Mouse (Mus musculus): ENCODE results near the gene Selenof. TPM values are rescaled to one million over a fixed set of nuclear protein-coding genes. Genes with fewer than 3 reads are reported as not detected.

Selenof gene
- total RNA-seq, 2 experiments from 2014 or later = 226 to 228 TPM

GRCm38 (mm10) chr3:144561511-144562250 is 8.4 kb upstream of the Selenof start:
- DNase-seq (ENCODE audit: low spot score in 2 of 2) = no peak

GRCm38 (mm10) chr3:144563916-144564315 is 6.2 kb upstream of the Selenof start:
- DNase-seq (ENCODE audit: low spot score in 2 of 2) = no peak

- no peak for DNase-seq (ENCODE audit: low spot score in 2 of 2)
Measured at GRCm38 (mm10) chr3:144565212-144565611, 4.9 kb upstream of the Selenof start.

- DNase-seq (ENCODE audit: low spot score in 2 of 2) = no peak
Measured at GRCm38 (mm10) chr3:144568861-144569361, 1.2 kb upstream of the Selenof start.

GRCm38 (mm10) chr3:144569401-144569971 is 618 bp upstream of the Selenof start:
- DNase-seq (ENCODE audit: low spot score in 2 of 2) = peak; percentile 33 to 52

- DNase-seq (ENCODE audit: low spot score in 2 of 2) = peak in 1 of 2 experiments; percentile 83
Measured at GRCm38 (mm10) chr3:144570816-144571487, 848 bp downstream of the Selenof start.

- no peak for DNase-seq (ENCODE audit: low spot score in 2 of 2)
Measured at GRCm38 (mm10) chr3:144574256-144574655, 4.2 kb downstream of the Selenof start.

- no peak for DNase-seq (ENCODE audit: low spot score in 2 of 2)
Measured at GRCm38 (mm10) chr3:144577366-144578340, 7.5 kb downstream of the Selenof start.

- DNase-seq (ENCODE audit: low spot score in 2 of 2) = no peak
Measured at GRCm38 (mm10) chr3:144578921-144579320, 8.8 kb downstream of the Selenof start.

GRCm38 (mm10) chr3:144579796-144580195 is 9.7 kb downstream of the Selenof start:
- no peak for DNase-seq (ENCODE audit: low spot score in 2 of 2)

GRCm38 (mm10) chr3:144580281-144580680 is 10.2 kb downstream of the Selenof start:
- DNase-seq (ENCODE audit: low spot score in 2 of 2) = no peak

GRCm38 (mm10) chr3:144581842-144582241 is 11.7 kb downstream of the Selenof start:
- no peak for DNase-seq (ENCODE audit: low spot score in 2 of 2)

GRCm38 (mm10) chr3:144582306-144582705 is 12.2 kb downstream of the Selenof start:
- DNase-seq (ENCODE audit: low spot score in 2 of 2) = no peak

- no peak for DNase-seq (ENCODE audit: low spot score in 2 of 2)
Measured at GRCm38 (mm10) chr3:144583789-144584188, 13.7 kb downstream of the Selenof start.

- DNase-seq (ENCODE audit: low spot score in 2 of 2) = no peak
Measured at GRCm38 (mm10) chr3:144584789-144585553, 14.9 kb downstream of the Selenof start.

GRCm38 (mm10) chr3:144586731-144587130 is 16.6 kb downstream of the Selenof start:
- no peak for DNase-seq (ENCODE audit: low spot score in 2 of 2)

GRCm38 (mm10) chr3:144589189-144589890 is 19.2 kb downstream of the Selenof start:
- no peak for DNase-seq (ENCODE audit: low spot score in 2 of 2)

GRCm38 (mm10) chr3:144592992-144593785 is 23.1 kb downstream of the Selenof start:
- DNase-seq (ENCODE audit: low spot score in 2 of 2) = no peak

GRCm38 (mm10) chr3:144597121-144597520 is 27.0 kb downstream of the Selenof start:
- no peak for DNase-seq (ENCODE audit: low spot score in 2 of 2)
